Comparison of ENCODE assay signal across 12 mouse cellular contexts in genomic region chr2:133438018-133438417, GRCm38 (mm10).
DNase-seq lines count a peak whose midpoint lies in the region; ATAC-seq and TF ChIP-seq lines count a peak whose summit lies in the region.
"Had no signal": no experiment of that assay in that cellular context is flagged by ENCODE, and none has a peak within 500 bp of the region (broad histone marks: within the 10 kb centered on the region; RNA-seq: fewer than 3 reads in every experiment).

No protein-coding gene starts in this region.

- 0 out of 2 replicates have a peak, but pooled peaks have one; percentile 31 for ATAC-seq in forebrain, embryonic 16.5 days
- no peak for ATAC-seq in hindbrain, embryonic 15.5 days (ENCODE audit: low FRiP score, low read depth)
- ATAC-seq: liver, embryonic 12.5 days had no signal

- H3K4me3 ChIP-seq in forebrain, embryonic 16.5 days (replicated peaks; ENCODE audit: low read length): no peak overlapping the region; the same call in none of the 2 replicates
- H3K4me3 ChIP-seq in forebrain, embryonic 10.5 days: no peak overlapping the region
- H3K4me3 ChIP-seq in layer of hippocampus, adult 2 months: peak overlapping the region; percentile 40
- peak overlapping the region; percentile 50; the same call in 1 of the 2 replicates for H3K4me3 ChIP-seq in brown adipose tissue, adult 24 weeks (ENCODE audit: insufficient read depth, low read depth, low read length)
- peak overlapping the region; percentile 21; the same call in 1 of the 2 replicates for H3K4me3 ChIP-seq in hindbrain, embryonic 15.5 days
- H3K4me3 ChIP-seq: liver, embryonic 12.5 days had no signal

- peak overlapping the region; percentile 45 for H3K4me2 ChIP-seq in forebrain, embryonic 16.5 days (ENCODE audit: low read length)
- H3K4me2 ChIP-seq in hindbrain, embryonic 15.5 days: peak overlapping the region; percentile 52; the same call in 1 of the 2 replicates
- H3K4me2 ChIP-seq: liver, embryonic 12.5 days had no signal

- no peaks in the 10 kb centered on the region for H3K36me3 ChIP-seq in forebrain, embryonic 16.5 days (ENCODE audit: control insufficient read depth, insufficient read depth)
- no peaks in the 10 kb centered on the region for H3K36me3 ChIP-seq in forebrain, embryonic 10.5 days (replicated peaks)
- no peaks in the 10 kb centered on the region for H3K36me3 ChIP-seq in hindbrain, embryonic 15.5 days
- H3K36me3 ChIP-seq: heart, embryonic 15.5 days; liver, embryonic 12.5 days had no signal

- TF ChIP-seq CTCF in layer of hippocampus, adult 2 months (conservative IDR thresholded peaks at IDR 0.05): no peak

- H3K4me1 ChIP-seq in forebrain, embryonic 16.5 days (replicated peaks; ENCODE audit: control insufficient read depth, insufficient read depth, low read length): no peaks in the 10 kb centered on the region; the same call in 1 of the 2 replicates
- H3K4me1 ChIP-seq in forebrain, embryonic 10.5 days: peaks cover 8% of the 10 kb centered on the region; the same call in 1 of the 2 replicates
- H3K4me1 ChIP-seq in brown adipose tissue, adult 24 weeks (ENCODE audit: control insufficient read depth, insufficient read depth, insufficient read length, low read length): no peaks in the 10 kb centered on the region
- H3K4me1 ChIP-seq in hindbrain, embryonic 15.5 days (replicated peaks): peaks cover 6% of the 10 kb centered on the region; the same call in 1 of the 2 replicates
- H3K4me1 ChIP-seq: heart, embryonic 15.5 days had no signal

- H3K9ac ChIP-seq in forebrain, embryonic 16.5 days (replicated peaks; ENCODE audit: low read depth, low read length): no peak overlapping the region
- H3K9ac ChIP-seq in hindbrain, embryonic 15.5 days: no peak overlapping the region
- H3K9ac ChIP-seq: heart, embryonic 15.5 days; liver, embryonic 12.5 days had no signal

- DNase-seq in forebrain, embryonic 10.5 days (ENCODE audit: extremely low spot score, low spot score): no peak
- DNase-seq in layer of hippocampus, adult 2 months (ENCODE audit: low spot score in 2 of 2): no peak
- no peak for DNase-seq in layer of hippocampus, postnatal 14 days (ENCODE audit: low spot score in 2 of 2)
- DNase-seq in thymus, postnatal 14 days: no peak
- no peak for DNase-seq in urinary bladder, postnatal 14 days (ENCODE audit: low spot score)
- DNase-seq: cerebellum, adult 8-10 months; lung, postnatal 4 days had no signal

- WGBS in forebrain, embryonic 16.5 days: 50% methylated on average over 4 of the region's 4 CpGs
- 59% methylated on average over 4 of the region's 4 CpGs for WGBS in forebrain, embryonic 10.5 days
- 39% methylated on average over 4 of the region's 4 CpGs for WGBS in hindbrain, embryonic 15.5 days

- no peaks in the 10 kb centered on the region for H3K9me3 ChIP-seq in forebrain, embryonic 16.5 days (ENCODE audit: control insufficient read depth, low read length)
- H3K9me3 ChIP-seq in forebrain, embryonic 10.5 days: no peaks in the 10 kb centered on the region
- no peaks in the 10 kb centered on the region for H3K9me3 ChIP-seq in hindbrain, embryonic 15.5 days
- H3K9me3 ChIP-seq: heart, embryonic 15.5 days; liver, embryonic 12.5 days had no signal

- no peaks in the 10 kb centered on the region for H3K27me3 ChIP-seq in forebrain, embryonic 16.5 days (replicated peaks; ENCODE audit: control insufficient read depth, insufficient read depth, low read length)
- no peaks in the 10 kb centered on the region for H3K27me3 ChIP-seq in forebrain, embryonic 10.5 days (ENCODE audit: poor library complexity, severe bottlenecking)
- no peaks in the 10 kb centered on the region for H3K27me3 ChIP-seq in hindbrain, embryonic 15.5 days
- H3K27me3 ChIP-seq: heart, embryonic 15.5 days had no signal

- H3K27ac ChIP-seq in forebrain, embryonic 16.5 days (ENCODE audit: low read length): no peak overlapping the region
- H3K27ac ChIP-seq in forebrain, embryonic 10.5 days: no peak overlapping the region
- H3K27ac ChIP-seq in layer of hippocampus, adult 2 months: peak overlapping the region; percentile 74
- H3K27ac ChIP-seq in brown adipose tissue, adult 24 weeks (replicated peaks; ENCODE audit: low read depth, low read length): no peak overlapping the region
- H3K27ac ChIP-seq in hindbrain, embryonic 15.5 days (replicated peaks): no peak overlapping the region
- H3K27ac ChIP-seq: heart, embryonic 15.5 days; liver, embryonic 12.5 days had no signal

Comparison
In these comparisons a context has a peak if more than half of its experiments do, and no peak if none do; other contexts are left out.
1. H3K4me3 ChIP-seq: peak in layer of hippocampus, adult 2 months (single experiment), brown adipose tissue, adult 24 weeks (single experiment) and hindbrain, embryonic 15.5 days (single experiment); none in forebrain, embryonic 16.5 days (single experiment) and forebrain, embryonic 10.5 days (single experiment).